Mouse (Mus musculus) neural tube, embryonic 13.5 days (tissue): ENCODE measurements at regions not wholly inside any gene's neighbourhood (a gene's known extent, or its start where the extent isn't known, plus 50 kb on each side); places are given as distances from the start of the nearest gene placed in this dataset.

ENCODE experiments used
- ATAC-seq: fragments of 200-750 bp; cut with Nextera tagmentation; 2 replicates; pipeline ENCODE4 v1.8.0; 2017; ENCODE audit warnings: low read depth, mild to moderate bottlenecking, moderate TSS enrichment, moderate library complexity
- H3K27ac ChIP-seq: fragments of 300-500 bp; sonication (generic); replicated peaks from 2 replicates; pipeline ENCODE4 v1.5.1; 2015; ENCODE audit warnings: moderate library complexity, mild to moderate bottlenecking, inconsistent platforms
- H3K27me3 ChIP-seq: fragments of 300-500 bp; sonication (generic); 2 replicates; pipeline ENCODE4 v1.6.1; 2015; ENCODE audit warnings: mild to moderate bottlenecking, inconsistent platforms
- H3K36me3 ChIP-seq: fragments of 300-500 bp; sonication (generic); 2 replicates; pipeline ENCODE4 v1.6.1; 2015; ENCODE audit warnings: mild to moderate bottlenecking, inconsistent platforms
- H3K4me1 ChIP-seq: fragments of 300-500 bp; sonication (generic); replicated peaks from 2 replicates; pipeline ENCODE4 v1.6.1; 2015; ENCODE audit warnings: inconsistent platforms
- H3K4me2 ChIP-seq: fragments of 300-500 bp; sonication (generic); 2 replicates; pipeline ENCODE4 v1.6.1; 2015; ENCODE audit warnings: inconsistent platforms, mild to moderate bottlenecking, moderate library complexity
- H3K4me3 ChIP-seq: fragments of 300-500 bp; sonication (generic); 2 replicates; pipeline ENCODE4 v1.5.1; 2015; ENCODE audit warnings: mild to moderate bottlenecking, inconsistent platforms
- H3K9ac ChIP-seq: fragments of 300-500 bp; sonication (generic); 2 replicates; pipeline ENCODE4 v1.6.1; 2015; ENCODE audit warnings: moderate library complexity, mild to moderate bottlenecking, inconsistent platforms
- H3K9me3 ChIP-seq: fragments of 300-500 bp; sonication (generic); 2 replicates; pipeline ENCODE4 v1.6.1; 2016; ENCODE audit warnings: inconsistent platforms
- WGBS: fragments of 180-500 bp; shearing (Covaris S2); methylation state at CpG from one replicate; pipeline ENCODE4 v1.1.7; 2015; 5-methylcytosine and 5-hydroxymethylcytosine counted together

DNA sequence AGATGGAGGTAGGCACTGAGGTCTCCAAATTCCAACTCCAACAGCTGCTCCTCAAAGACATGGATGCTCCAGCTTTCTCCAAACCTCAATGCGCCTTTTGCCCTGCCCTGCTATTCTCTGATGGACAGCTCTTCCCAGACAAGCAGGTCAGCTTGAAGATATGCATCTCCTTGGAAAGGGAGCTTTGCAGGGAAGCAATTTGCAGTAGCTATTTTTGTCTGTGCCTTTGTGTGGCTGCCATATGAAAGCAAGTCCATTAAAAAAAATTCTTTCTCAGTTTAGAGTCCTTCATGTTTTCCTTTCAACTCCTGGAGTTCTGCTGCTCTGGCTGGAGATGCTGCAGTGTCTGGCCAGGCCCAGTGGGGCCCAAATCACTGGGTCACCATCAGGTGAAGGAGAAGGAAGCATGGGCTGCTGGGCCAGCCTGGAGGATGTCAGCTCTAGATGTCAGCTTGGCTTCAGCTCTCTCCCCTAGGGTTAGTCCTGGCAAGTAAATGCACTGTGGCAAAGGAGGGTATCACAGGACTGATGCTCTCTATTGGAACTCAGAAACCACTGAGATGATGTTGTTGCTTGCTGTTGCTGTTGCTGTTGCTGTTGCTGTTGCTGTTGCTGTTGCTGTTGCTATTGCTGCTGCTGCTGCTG, 240.5 kb upstream of the Gm21798 start:
- ATAC-seq: no peak
- Histone ChIP-seq H3K4me3 (no peak overlapping the region), H3K4me1 (peaks cover 12% of the 10 kb centered on the region), H3K9me3 (no peaks in the 10 kb centered on the region), H3K36me3 (no peaks in the 10 kb centered on the region), H3K27me3 (no peaks in the 10 kb centered on the region), H3K9ac (no peak overlapping the region), H3K27ac (no peak overlapping the region), H3K4me2 (no peak overlapping the region)
- 96% methylated on average over 1 of the region's 1 CpGs for WGBS

DNA sequence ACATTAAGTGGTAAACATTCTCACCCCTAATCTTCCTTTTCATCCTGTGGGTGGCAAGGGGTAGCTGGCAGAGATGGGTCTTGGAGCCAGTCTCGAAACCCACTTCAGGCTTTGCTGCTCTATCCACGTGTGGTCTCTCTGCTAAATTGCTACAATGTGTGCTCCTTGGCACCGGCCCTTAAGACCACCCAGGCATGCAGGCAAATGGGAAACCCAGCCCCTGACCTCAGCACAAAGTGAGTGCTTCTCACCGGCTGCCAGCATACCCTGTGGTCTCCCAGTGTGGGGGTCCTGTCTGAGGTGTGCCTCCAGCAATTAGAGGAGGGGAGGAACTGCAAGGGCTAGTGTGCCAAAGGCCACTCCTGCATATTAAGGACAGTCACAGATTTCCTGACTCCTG, 238.5 kb upstream of the Gm21798 start:
- 50% methylated on average over 4 of the region's 4 CpGs for WGBS
- Histone ChIP-seq H3K4me2 (no peak overlapping the region), H3K4me1 (peaks cover 12% of the 10 kb centered on the region), H3K9ac (no peak overlapping the region), H3K27me3 (no peaks in the 10 kb centered on the region), H3K4me3 (no peak overlapping the region), H3K27ac (peak overlapping the region; percentile 61), H3K9me3 (no peaks in the 10 kb centered on the region), H3K36me3 (no peaks in the 10 kb centered on the region)
- no peak for ATAC-seq

DNA sequence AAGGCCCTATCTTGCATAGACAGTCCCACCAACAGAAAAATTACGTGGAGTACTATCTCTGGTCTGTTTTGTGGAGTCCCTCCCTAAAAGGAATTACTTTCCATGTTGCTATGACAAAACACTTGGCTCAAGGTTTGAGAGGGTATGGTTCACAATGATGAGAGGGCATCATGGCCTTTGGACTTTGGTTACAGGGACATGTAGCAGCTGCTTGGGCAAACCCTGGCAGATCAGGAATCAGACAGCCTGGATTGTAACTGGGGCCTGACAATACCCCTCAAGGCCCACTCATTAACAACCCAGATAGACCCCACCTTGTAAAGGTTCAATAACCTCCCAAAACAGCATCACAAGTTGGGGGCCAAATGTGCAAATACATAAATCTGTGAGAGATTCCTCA, 237.0 kb upstream of the Gm21798 start:
- no peak for ATAC-seq
- H3K27ac ChIP-seq: no peak overlapping the region; the same call in 1 of the 2 replicates
- no peak overlapping the region for H3K4me3 ChIP-seq
- 47% methylated on average over 1 of the region's 1 CpGs for whole genome bisulfite sequencing
- no peaks in the 10 kb centered on the region for H3K9me3 ChIP-seq
- H3K9ac ChIP-seq: no peak overlapping the region
- peaks cover 12% of the 10 kb centered on the region for H3K4me1 ChIP-seq
- H3K4me2 ChIP-seq: no peak overlapping the region
- H3K36me3 ChIP-seq: no peaks in the 10 kb centered on the region
- H3K27me3 ChIP-seq: no peaks in the 10 kb centered on the region

DNA sequence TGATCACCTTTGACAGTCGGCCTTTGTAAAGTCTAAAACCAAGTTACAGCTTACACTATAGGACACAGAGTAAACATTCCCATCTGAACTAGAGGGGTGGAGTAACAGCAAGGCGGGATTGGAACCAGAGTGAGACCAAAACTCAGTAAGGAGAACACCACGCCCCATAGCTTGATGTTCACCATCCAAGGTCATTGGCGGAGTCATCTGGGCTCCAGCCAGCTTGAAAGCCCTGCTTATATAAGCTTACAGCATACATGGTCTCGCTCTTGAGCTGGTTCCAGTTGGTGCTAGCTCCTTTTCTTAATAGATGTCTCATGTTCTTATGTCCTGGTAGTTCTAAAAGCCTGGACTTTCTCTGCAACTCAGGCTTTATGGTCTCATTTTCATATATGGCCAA, 236.4 kb upstream of the Gm21798 start:
- H3K4me1 ChIP-seq: peaks cover 12% of the 10 kb centered on the region
- no peak overlapping the region for H3K4me2 ChIP-seq
- WGBS: 89% methylated on average over 5 of the region's 5 CpGs
- no peak overlapping the region for H3K9ac ChIP-seq
- H3K27ac ChIP-seq: no peak overlapping the region
- no peak for ATAC-seq
- no peak overlapping the region for H3K4me3 ChIP-seq
- H3K36me3 ChIP-seq: no peaks in the 10 kb centered on the region
- no peaks in the 10 kb centered on the region for H3K9me3 ChIP-seq
- H3K27me3 ChIP-seq: no peaks in the 10 kb centered on the region

DNA sequence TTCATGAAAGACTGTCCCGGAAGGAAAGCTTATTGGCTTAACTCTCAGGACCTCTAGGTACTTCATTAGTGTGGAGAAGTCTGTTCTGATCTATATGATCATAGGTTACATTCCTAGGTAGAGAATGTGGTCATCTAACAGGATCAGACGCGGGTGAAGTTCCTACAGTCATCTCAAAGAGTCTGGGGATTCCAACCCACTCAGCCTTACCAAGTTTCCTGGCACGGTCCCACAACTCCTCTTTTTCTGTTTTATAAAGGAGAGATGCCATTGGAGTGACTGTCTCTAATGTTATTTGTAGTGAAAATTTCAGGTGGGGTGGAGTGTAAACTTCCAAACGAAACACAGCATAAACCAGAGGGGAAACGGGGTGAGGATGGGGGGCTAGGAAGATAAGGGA, 233.4 kb upstream of the Gm21798 start:
- H3K9ac ChIP-seq: no peak overlapping the region

DNA sequence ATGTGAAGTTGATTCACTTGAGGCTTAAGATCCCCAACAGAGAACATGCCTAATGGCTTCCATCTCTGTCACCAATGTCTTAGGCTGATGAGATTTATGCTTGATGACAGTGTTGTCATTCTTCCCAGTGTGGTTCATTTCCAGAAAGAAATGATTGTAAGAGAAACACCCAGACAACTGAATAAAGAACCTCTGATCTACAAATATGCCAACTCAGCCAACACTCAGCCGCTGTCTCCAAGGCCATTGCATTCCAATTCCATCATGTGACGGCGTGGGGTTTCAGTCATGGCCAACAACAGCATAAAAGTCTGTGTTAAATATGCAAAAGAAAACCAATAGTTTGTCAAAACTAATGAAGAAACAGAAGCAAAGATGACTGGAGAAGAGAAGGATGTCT, 230.7 kb upstream of the Gm21798 start:
- WGBS: 93% methylated on average over 3 of the region's 3 CpGs
- Histone ChIP-seq H3K9me3 (no peaks in the 10 kb centered on the region), H3K27ac (no peak overlapping the region), H3K4me2 (no peak overlapping the region), H3K27me3 (no peaks in the 10 kb centered on the region), H3K9ac (no peak overlapping the region), H3K4me1 (0 out of 2 replicates have a peak, but pooled peaks cover 4% of the 10 kb centered on the region), H3K4me3 (no peak overlapping the region), H3K36me3 (no peaks in the 10 kb centered on the region)
- ATAC-seq: no peak

More for the DNA sequence above, 233.4 kb upstream of the Gm21798 start:
- Histone ChIP-seq H3K9me3 (no peaks in the 10 kb centered on the region), H3K4me3 (no peak overlapping the region), H3K36me3 (no peaks in the 10 kb centered on the region), H3K27me3 (no peaks in the 10 kb centered on the region), H3K27ac (no peak overlapping the region), H3K4me2 (no peak overlapping the region), H3K4me1 (peaks cover 9% of the 10 kb centered on the region)
- ATAC-seq: no peak
- 93% methylated on average over 6 of the region's 6 CpGs for whole genome bisulfite sequencing

DNA sequence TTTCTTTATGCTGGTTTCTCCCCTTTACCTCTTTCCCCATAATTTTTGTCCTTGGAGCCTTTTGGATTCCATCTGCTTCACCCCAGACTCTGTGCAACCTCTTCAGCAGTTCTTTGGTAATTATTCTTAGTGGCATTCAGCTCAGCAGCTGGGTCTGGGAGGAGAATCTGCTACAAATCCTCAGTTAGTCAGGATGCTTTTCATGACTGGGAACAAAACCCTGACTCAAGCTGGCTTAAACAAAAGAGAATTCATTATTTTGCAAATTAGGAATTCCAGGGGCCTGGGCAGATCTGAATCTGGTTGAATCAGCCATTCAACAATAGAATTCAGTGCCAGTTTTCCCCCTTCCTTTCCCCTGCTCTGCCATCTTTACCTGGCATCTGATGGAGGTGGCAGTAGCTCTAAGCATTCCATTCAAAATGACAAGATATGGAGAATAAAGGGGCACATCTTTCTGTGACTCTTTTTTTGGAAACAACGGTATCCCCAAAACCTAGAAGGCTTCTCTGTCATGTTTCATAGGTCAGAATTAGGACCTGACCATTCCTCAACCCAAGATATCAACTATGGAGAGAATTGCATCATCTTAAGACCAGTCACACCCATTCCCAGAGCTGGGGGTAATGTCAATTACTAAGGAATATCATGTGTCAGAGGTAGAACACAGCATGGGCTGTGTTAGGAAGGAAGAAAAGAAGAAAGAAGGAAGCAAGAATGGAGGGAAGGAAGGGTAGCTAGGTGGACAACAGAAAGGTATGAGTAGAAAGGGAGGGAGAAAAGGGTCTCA, 227.2 kb upstream of the Gm21798 start:
- Histone ChIP-seq H3K9me3 (no peaks in the 10 kb centered on the region), H3K4me1 (0 out of 2 replicates have a peak, but pooled peaks cover 4% of the 10 kb centered on the region), H3K4me3 (no peak overlapping the region), H3K36me3 (no peaks in the 10 kb centered on the region), H3K4me2 (no peak overlapping the region), H3K27me3 (no peaks in the 10 kb centered on the region), H3K9ac (no peak overlapping the region), H3K27ac (no peak overlapping the region)
- WGBS: 71% methylated on average over 1 of the region's 1 CpGs
- no peak for ATAC-seq

DNA sequence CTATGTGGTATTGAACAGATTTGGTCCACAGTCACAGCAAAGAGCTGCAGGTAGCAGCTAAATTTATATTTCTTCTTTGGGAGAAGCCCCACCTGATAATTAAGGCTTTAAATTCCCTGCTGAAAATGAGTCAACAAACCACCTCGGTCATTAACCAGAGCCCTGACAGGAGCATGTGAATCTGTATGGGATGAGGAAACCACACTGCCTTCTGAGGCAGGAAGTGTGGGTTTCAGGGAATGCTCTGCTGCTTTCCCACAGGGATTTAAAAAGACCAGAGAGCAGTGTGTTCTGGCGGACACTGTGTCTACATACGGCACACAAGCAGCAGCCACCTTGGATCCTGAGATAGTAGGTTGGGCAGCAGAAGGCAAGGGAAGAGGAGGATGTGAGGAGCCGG, 204.0 kb upstream of the Gm21798 start:
- Histone ChIP-seq H3K4me1 (no peaks in the 10 kb centered on the region), H3K4me3 (no peak overlapping the region), H3K36me3 (no peaks in the 10 kb centered on the region), H3K9me3 (no peaks in the 10 kb centered on the region), H3K27ac (no peak overlapping the region), H3K27me3 (no peaks in the 10 kb centered on the region), H3K4me2 (no peak overlapping the region), H3K9ac (no peak overlapping the region)
- no peak for ATAC-seq
- WGBS: 68% methylated on average over 4 of the region's 4 CpGs

DNA sequence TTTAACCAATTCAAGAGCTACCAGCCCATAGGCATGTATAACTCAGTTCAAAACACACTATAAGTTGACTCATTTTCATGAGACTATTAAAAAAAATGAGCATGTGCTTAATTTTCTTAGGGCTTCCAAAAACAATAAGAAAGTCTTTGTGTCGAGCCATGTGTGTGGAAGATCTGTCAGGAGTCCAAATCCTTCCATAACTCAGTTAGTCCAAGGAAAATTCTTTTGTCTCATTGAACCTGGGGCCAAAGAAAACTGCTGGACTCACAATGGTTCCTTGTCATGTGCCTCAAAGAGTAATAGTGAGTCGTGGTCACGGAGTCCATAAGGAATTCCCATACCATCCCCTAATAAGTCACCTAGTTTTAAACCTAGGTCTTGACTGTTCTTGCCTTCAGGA, 199.0 kb upstream of the Gm21798 start:
- H3K9me3 ChIP-seq: no peaks in the 10 kb centered on the region
- ATAC-seq: no peak
- no peak overlapping the region for H3K4me2 ChIP-seq
- no peaks in the 10 kb centered on the region for H3K36me3 ChIP-seq
- H3K9ac ChIP-seq: no peak overlapping the region
- H3K27me3 ChIP-seq: no peaks in the 10 kb centered on the region
- no peaks in the 10 kb centered on the region for H3K4me1 ChIP-seq
- no peak overlapping the region for H3K4me3 ChIP-seq
- no peak overlapping the region for H3K27ac ChIP-seq
- WGBS: 62% methylated on average over 3 of the region's 3 CpGs

DNA sequence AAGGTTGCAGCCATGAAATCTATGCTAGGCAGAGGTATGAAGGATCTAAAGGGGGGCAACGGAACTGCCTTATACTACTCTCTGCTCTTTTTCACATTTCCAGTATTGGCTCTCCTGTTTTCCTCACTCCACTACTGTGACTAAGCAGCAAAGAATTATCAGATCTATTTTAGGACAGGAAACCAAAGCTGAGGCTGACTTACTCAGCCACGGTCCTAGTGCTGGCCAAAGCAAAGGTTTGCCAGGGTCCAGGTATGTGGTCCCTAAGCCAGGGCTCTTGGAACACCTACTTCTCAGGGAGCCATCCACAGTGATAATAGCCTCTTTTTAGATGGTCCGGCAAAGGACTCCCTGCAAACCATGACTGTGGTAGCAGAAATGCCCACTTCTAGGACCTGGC, 195.6 kb upstream of the Gm21798 start:
- H3K4me3 ChIP-seq: no peak overlapping the region
- H3K4me1 ChIP-seq: peaks cover under 1% of the 10 kb centered on the region; the same call in 1 of the 2 replicates
- H3K36me3 ChIP-seq: no peaks in the 10 kb centered on the region
- no peaks in the 10 kb centered on the region for H3K27me3 ChIP-seq
- WGBS: 92% methylated on average over 3 of the region's 3 CpGs
- no peak overlapping the region for H3K4me2 ChIP-seq
- no peak for ATAC-seq
- H3K9ac ChIP-seq: no peak overlapping the region
- H3K9me3 ChIP-seq: no peaks in the 10 kb centered on the region
- no peak overlapping the region for H3K27ac ChIP-seq

DNA sequence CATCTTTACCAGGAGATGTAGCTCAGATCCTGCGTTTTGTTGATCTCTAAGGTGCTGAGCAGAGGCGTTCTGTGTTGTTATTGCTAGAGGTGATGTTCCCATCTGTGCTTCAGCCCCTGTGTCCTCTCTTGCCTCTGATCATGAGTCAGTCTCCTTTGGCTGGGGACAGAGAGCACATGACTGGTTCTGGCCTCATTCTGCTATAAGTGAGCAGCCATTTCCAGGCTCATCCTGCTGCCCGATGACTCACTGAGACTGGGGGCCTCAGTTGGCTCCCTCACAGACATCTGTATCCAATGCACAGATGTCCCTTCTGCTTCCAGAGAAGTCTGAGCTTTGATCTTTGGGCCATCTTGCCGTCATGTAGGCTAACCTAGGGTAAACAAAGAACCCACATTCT, 194.9 kb upstream of the Gm21798 start:
- 82% methylated on average over 4 of the region's 4 CpGs for WGBS
- no peak overlapping the region for H3K4me2 ChIP-seq
- no peak for ATAC-seq

DNA sequence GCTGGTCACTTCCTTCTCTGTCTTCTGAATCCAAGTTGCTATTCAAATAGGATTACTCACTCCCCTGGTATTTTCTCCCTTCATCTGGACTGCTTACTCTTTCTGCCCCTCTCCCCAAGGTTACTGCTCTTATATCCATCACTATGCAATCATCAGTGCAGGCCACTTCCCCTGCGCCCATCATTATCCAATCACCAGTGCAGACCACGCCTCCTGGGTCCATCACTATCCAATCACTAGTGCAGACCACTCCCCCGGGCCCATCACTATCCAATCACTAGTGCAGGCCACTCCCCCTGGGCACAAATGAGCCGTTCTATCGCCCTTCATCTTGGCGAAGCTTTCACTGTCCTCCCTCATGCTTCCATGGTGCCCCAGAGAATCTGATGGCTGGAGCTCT, 191.1 kb upstream of the Gm21798 start:
- Histone ChIP-seq H3K36me3 (no peaks in the 10 kb centered on the region), H3K27me3 (no peaks in the 10 kb centered on the region), H3K27ac (0 out of 2 replicates have a peak overlapping the region, but pooled peaks have one; percentile 18), H3K4me2 (no peak overlapping the region), H3K9me3 (no peaks in the 10 kb centered on the region), H3K4me3 (no peak overlapping the region), H3K4me1 (peaks cover 3% of the 10 kb centered on the region), H3K9ac (no peak overlapping the region)
- ATAC-seq: peak; percentile 23; the same call in 1 of the 2 replicates
- 92% methylated on average over 6 of the region's 6 CpGs for WGBS

More for the DNA sequence above, 194.9 kb upstream of the Gm21798 start:
- no peak overlapping the region for H3K27ac ChIP-seq
- peaks cover 3% of the 10 kb centered on the region for H3K4me1 ChIP-seq
- no peak overlapping the region for H3K9ac ChIP-seq
- no peaks in the 10 kb centered on the region for H3K9me3 ChIP-seq
- no peaks in the 10 kb centered on the region for H3K27me3 ChIP-seq
- no peak overlapping the region for H3K4me3 ChIP-seq
- no peaks in the 10 kb centered on the region for H3K36me3 ChIP-seq
